Mouse (Mus musculus): ENCODE measurements around the gene Primpol.
A peak's percentile ranks its signal among the peaks of the same experiment; 100 is the strongest.

The Primpol gene

GRCm38 (mm10) chr8:46566914-46567529 lies 50.0 kb downstream of the Primpol start:
- DNase-seq (ENCODE audit: extremely low read depth, low read depth, low spot score) = no peak

GRCm38 (mm10) chr8:46562333-46562732 lies 54.7 kb downstream of the Primpol start:
- DNase-seq (ENCODE audit: extremely low read depth, low read depth, low spot score) = no peak

GRCm38 (mm10) chr8:46559428-46559827 lies 57.6 kb downstream of the Primpol start:
- DNase-seq (ENCODE audit: extremely low read depth, low read depth, low spot score) = no peak

DNA sequence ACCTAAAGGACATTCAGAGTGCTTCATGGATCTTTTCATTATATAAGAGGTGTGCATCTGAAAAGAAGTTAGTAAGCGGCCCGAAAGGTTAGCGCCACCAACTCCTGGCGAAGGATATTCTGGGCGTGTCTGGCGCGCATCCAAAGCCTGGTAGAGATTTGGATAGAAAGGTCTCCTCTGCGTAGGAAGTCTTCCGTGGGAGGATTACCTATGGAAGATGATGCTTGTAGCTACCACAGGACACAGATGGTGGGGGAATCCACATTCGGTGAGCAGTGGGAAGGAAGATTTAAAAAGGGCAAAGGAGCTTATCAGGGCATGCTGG lies 64.6 kb downstream of the Primpol start:
- DNase-seq (ENCODE audit: extremely low read depth, low read depth, low spot score) = no peak

GRCm38 (mm10) chr8:46551615-46552440 lies 65.2 kb downstream of the Primpol start, which contains the start of gene Cenpu:
TSS of gene Cenpu (plus strand) at chr8:46552028.
- peak; percentile 95 for DNase-seq (ENCODE audit: extremely low read depth, low read depth, low spot score)

GRCm38 (mm10) chr8:46551029-46551428 lies 66.0 kb downstream of the Primpol start:
- no peak for DNase-seq (ENCODE audit: extremely low read depth, low read depth, low spot score)

- no peak for DNase-seq (ENCODE audit: extremely low read depth, low read depth, low spot score)
These were observed 67.0 kb downstream of the Primpol start for GRCm38 (mm10) chr8:46550058-46550457.

GRCm38 (mm10) chr8:46547245-46547644 lies 69.8 kb downstream of the Primpol start:
- DNase-seq (ENCODE audit: extremely low read depth, low read depth, low spot score) = no peak

- DNase-seq (ENCODE audit: extremely low read depth, low read depth, low spot score) = no peak
These were observed 70.4 kb downstream of the Primpol start for GRCm38 (mm10) chr8:46546431-46547176.

GRCm38 (mm10) chr8:46545854-46546253 lies 71.2 kb downstream of the Primpol start:
- DNase-seq (ENCODE audit: extremely low read depth, low read depth, low spot score) = no peak

- DNase-seq (ENCODE audit: extremely low read depth, low read depth, low spot score) = no peak
These were observed 73.3 kb downstream of the Primpol start for GRCm38 (mm10) chr8:46543662-46544061.

- DNase-seq (ENCODE audit: extremely low read depth, low read depth, low spot score) = no peak
These were observed 73.8 kb downstream of the Primpol start for GRCm38 (mm10) chr8:46543191-46543590.

GRCm38 (mm10) chr8:46539701-46540100 lies 77.3 kb downstream of the Primpol start:
- DNase-seq (ENCODE audit: extremely low read depth, low read depth, low spot score) = no peak

DNA sequence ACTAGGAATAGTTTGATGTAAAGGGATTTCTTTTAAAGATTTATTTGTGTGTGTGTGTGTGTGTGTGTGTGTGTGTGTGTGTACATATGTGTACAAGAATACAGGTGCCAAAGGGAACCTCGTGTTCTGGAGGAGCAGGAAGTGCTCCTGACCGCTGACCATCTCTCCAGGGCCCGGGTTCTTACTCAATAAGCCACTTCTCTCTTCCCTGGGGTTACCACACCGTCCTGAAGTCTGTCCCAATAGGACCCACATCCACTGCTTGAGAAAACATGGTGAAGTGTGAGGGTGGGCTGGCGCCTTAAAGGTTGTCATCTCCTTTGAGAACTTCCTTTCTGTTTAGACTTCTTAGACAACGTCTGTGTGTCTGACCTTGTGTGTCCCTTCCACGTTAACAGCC lies 83.1 kb downstream of the Primpol start:
- DNase-seq (ENCODE audit: extremely low read depth, low read depth, low spot score) = no peak

DNA sequence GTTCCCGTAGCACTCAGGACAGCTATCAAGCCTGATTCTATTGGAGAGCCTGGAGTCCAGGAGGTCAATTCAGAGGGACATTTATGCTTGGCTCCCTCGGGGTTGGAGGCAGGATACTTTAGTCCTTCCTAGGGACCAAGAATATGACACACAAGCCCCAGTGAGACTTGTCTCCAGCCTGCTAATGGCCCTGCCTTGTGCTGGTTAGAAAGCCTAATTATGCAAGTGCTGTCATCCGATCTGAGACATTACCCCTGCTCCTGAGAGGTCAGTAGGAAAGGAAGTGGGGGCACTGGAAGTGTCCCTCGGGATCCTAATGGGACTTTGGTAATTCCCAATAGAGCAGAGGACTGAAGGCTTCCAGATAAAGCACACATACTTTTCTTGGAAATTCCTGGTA lies 86.5 kb downstream of the Primpol start:
- no peak for DNase-seq (ENCODE audit: extremely low read depth, low read depth, low spot score)

DNA sequence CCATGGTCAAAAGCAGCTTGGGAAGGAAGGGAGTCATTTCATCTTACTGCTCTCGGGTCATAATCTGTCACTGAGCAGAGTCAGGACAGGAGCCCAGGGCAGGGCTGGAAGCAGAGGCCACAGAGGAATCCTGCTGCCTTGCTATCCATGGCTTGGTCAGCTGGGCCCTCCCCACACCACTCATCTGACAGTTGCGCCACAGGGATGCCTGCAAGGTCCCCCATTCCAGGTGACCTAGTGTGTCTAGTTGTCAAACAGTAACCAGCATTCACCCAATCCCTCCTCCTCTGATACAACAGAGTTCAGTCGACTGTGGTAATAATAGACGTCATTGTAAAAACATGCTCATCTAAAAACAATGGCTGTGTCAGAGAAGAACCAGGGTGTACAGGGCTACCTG lies 87.5 kb downstream of the Primpol start:
- DNase-seq (ENCODE audit: extremely low read depth, low read depth, low spot score) = no peak

DNA sequence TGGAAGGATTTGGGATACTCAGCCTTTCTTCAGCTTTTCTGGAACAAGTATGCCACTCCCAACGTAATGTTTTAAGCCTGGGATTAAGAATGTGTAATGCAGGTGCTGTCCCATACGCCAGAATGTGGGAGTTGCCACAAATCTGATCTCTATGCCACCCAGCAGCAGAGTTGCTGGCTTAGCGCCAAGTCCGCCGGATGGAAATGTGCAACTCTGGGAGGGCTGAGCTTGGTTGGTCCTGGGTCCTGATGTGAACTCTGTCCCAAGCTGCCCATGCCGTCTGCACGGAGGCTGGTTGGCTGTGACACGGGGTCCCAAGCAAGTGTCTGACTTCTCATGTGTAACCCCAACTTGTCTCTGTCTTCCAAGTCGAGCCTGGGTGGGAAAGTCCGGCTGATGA lies 90.2 kb downstream of the Primpol start:
- DNase-seq (ENCODE audit: extremely low read depth, low read depth, low spot score) = no peak

DNA sequence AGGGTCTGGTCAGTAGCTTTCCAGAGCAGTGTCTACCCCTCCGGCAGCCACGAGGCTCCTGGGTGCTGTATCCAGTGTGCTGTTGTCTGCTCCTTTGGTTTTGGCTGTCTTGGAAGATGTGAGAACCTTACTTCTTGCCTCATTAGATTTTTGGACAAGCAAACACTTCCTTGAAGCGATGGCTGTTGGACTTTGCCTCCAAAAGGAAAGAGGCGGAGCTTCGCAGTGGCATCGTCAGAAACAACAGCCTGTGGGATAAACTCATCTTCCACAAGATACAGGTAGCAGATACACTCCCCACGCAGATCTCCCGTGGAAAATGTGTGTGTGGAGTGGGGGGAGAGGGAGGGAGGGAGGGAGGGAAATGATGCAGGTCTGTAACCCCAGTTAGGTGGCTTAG lies 90.9 kb downstream of the Primpol start:
- DNase-seq (ENCODE audit: extremely low read depth, low read depth, low spot score) = no peak

All from fat pad, adult 2 months (tissue).